Mouse (Mus musculus) thymus, postnatal 10 days (tissue): ENCODE measurements around the gene 1700006A11Rik.
"Not testable (repeated sequence)": the region's sequence is repeated elsewhere in the genome, so short reads cannot be mapped to it uniquely, and the experiment has no call there.

Source experiments
- DNase-seq, 2 experiments: peaks; one replicate each; pipeline ENCODE4 v3.0.0; 2021; ENCODE audit warnings: low spot score in 2 of 2

Gene 1700006A11Rik

GRCm38 (mm10) chr3:124425940-124426339, at the start of gene 1700006A11Rik:
Gene 1700006A11Rik, minus strand, starts transcription at chr3:124426040.
- no peak for DNase-seq

GRCm38 (mm10) chr3:124474291-124474690, 48.5 kb upstream of the 1700006A11Rik start:
- DNase-seq, result not testable (repeated sequence)

GRCm38 (mm10) chr3:124466102-124466730, 40.4 kb upstream of the 1700006A11Rik start:
- DNase-seq, result no peak

- no peak for DNase-seq
Observed at GRCm38 (mm10) chr3:124392201-124392600, 33.6 kb downstream of the 1700006A11Rik start.

- no peak for DNase-seq
Observed at GRCm38 (mm10) chr3:124390101-124390500, 35.7 kb downstream of the 1700006A11Rik start.

- no peak for DNase-seq
Observed at GRCm38 (mm10) chr3:124389650-124390049, 36.2 kb downstream of the 1700006A11Rik start.

- DNase-seq, result not testable (repeated sequence)
Observed at GRCm38 (mm10) chr3:124385377-124385776, 40.5 kb downstream of the 1700006A11Rik start.

GRCm38 (mm10) chr3:124372031-124372430, 53.8 kb downstream of the 1700006A11Rik start:
- DNase-seq, result no peak

- no peak for DNase-seq
Observed at GRCm38 (mm10) chr3:124357533-124357932, 68.3 kb downstream of the 1700006A11Rik start.
